Mouse (Mus musculus) gonadal fat pad, adult 2 months (tissue): ENCODE results near the gene Mtln. TPM values are rescaled to one million over a fixed set of nuclear protein-coding genes. Genes with fewer than 3 reads are reported as not detected.

Experiments used
- DNase-seq: peaks from one replicate; pipeline ENCODE4 v3.0.0-alpha.2; 2012; ENCODE audit warnings: low read depth
- polyA plus RNA-seq: library from polyadenylated mRNA; depleted of rRNA; stranded (reverse); fragments of >200 nt; gene quantifications from 2 replicates; pipeline ENCODE4 v1.2.3, GENCODE M21; 2012; rRNA removed

Gene Mtln
- polyA plus RNA-seq, 1 experiment: 96.6 TPM

DNA sequence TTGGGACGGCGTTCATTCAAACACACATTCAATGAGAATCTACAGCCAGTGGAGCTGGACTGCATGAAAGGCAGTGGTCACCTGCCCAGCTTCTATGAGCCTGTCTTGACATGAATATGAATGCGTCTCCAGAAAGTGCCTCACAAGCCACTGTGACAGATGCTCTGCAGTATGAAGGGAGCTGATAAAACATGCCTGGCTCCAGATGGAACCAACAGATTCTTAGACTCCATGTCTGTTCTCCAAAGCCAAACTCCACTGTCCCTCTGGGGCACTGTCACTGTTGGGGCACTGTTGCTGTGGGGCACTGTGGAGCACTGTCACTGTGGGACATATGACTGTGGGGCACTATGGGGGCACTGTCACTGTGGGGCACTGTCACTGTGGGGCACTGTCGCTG lies 38.2 kb downstream of the Mtln start:
- DNase-seq: no peak

- DNase-seq: no peak
These were observed 40.3 kb downstream of the Mtln start for GRCm38 (mm10) chr2:127751849-127752610.

- DNase-seq: no peak
These were observed 42.9 kb downstream of the Mtln start for GRCm38 (mm10) chr2:127749376-127749775.

GRCm38 (mm10) chr2:127748316-127748715 lies 44.0 kb downstream of the Mtln start:
- DNase-seq: no peak

GRCm38 (mm10) chr2:127742637-127743036 lies 49.7 kb downstream of the Mtln start:
- no peak for DNase-seq

Other genes starting within 250 kb of the Mtln start
- gene Zfp661, start 205.4 kb downstream of the Mtln start, polyA plus RNA-seq: 4.1 TPM in 2 replicates
- gene Mrps5, start 205.3 kb downstream of the Mtln start, polyA plus RNA-seq: 37.3 and 44.0 TPM in 2 replicates
- 35.7 and 66.3 TPM in 2 replicates for gene Mal, start 135.8 kb downstream of the Mtln start, polyA plus RNA-seq
- gene Mall, start 62.6 kb downstream of the Mtln start, polyA plus RNA-seq: 10.8 and 13.1 TPM in 2 replicates
- gene Nphp1, start 3.6 kb downstream of the Mtln start, polyA plus RNA-seq: 19.9 and 21.3 TPM in 2 replicates
- 0.23 and 0.99 TPM in 2 replicates for gene Bub1, start 39.4 kb upstream of the Mtln start, polyA plus RNA-seq
- 1.2 and 1.6 TPM in 2 replicates for gene Acoxl, start 46.4 kb upstream of the Mtln start, polyA plus RNA-seq